In genomic region chr19:12549166-12549565, GRCm38 (mm10) we compare ENCODE assay signal across 9 mouse cellular contexts. TPM values are rescaled to one million over a fixed set of nuclear protein-coding genes. Genes with fewer than 3 reads are reported as not detected.
DNase-seq lines count a peak whose midpoint lies in the region; ATAC-seq and TF ChIP-seq lines count a peak whose summit lies in the region.
"Had no signal": no experiment of that assay in that cellular context is flagged by ENCODE, and none has a peak within 500 bp of the region (broad histone marks: within the 10 kb centered on the region; RNA-seq: fewer than 3 reads in every experiment).

No protein-coding gene starts in this region.

- peak; percentile 51 for TF ChIP-seq RAD21 in MEL (IDR thresholded peaks at IDR 0.05; ENCODE audit: low read depth, low read length)

- no peak for TF ChIP-seq EP300 in MEL (IDR thresholded peaks at IDR 0.05; ENCODE audit: low read depth in 1 of 2, low read length in 2 of 2)

- no peak overlapping the region for H3K4me3 ChIP-seq in left cerebral cortex, adult 2 months
- no peak overlapping the region for H3K4me3 ChIP-seq in MEL (ENCODE audit: control insufficient read depth in 1 of 2, insufficient read depth in 1 of 2, low read depth in 2 of 2, low read length in 2 of 2)

- no peak for DNase-seq in left cerebral cortex, adult 2 months (ENCODE audit: extremely low spot score in 1 of 2, low spot score in 2 of 2)
- no peak for DNase-seq in left cerebral cortex, adult 18-20 months (ENCODE audit: low spot score in 2 of 2)
- DNase-seq in MEL (ENCODE audit: low read depth, low spot score), result peak; percentile 43
- DNase-seq in brain, embryonic 14.5 days (ENCODE audit: low read depth), result peak; percentile 4
- peak; percentile 57 to 62 for DNase-seq in kidney, postnatal 4 days
- DNase-seq in urinary bladder, postnatal 4 days (ENCODE audit: low spot score in 2 of 2), result no peak
- DNase-seq in left cerebral cortex, adult 9 months (ENCODE audit: low spot score in 2 of 2), result no peak

- H3K4me1 ChIP-seq in MEL (ENCODE audit: control insufficient read depth in 1 of 2, insufficient read depth in 2 of 2, low read length in 2 of 2), result no peaks in the 10 kb centered on the region

- TF ChIP-seq CTCF in left cerebral cortex, adult 2 months (IDR thresholded peaks at IDR 0.05), result peak; percentile 37
- peak; percentile 21 to 54 (median 47); a peak in 5 of 6 replicates for TF ChIP-seq CTCF in MEL (IDR thresholded peaks at IDR 0.05 in 2 of 3, conservative IDR thresholded peaks at IDR 0.05 in 1 of 3; ENCODE audit: control insufficient read depth in 1 of 3, insufficient read depth in 1 of 3, low read depth in 2 of 3, low read length in 3 of 3, poor library complexity in 1 of 3, severe bottlenecking in 1 of 3)
- peak; percentile 24; the same call in 1 of the 2 replicates for TF ChIP-seq CTCF in brain, embryonic 14.5 days (IDR thresholded peaks at IDR 0.05; ENCODE audit: borderline replicate concordance, extremely low read depth, insufficient read depth, insufficient read length)

- intact Hi-C loops in left cerebral cortex, adult 2 months (cut with DNase I), result no loop called here

- no peaks in the 10 kb centered on the region for H3K9me3 ChIP-seq in MEL (replicated peaks; ENCODE audit: insufficient read depth, low read length)

- H3K27me3 ChIP-seq in MEL (ENCODE audit: control insufficient read depth in 1 of 2, insufficient read depth in 2 of 2, low read length in 2 of 2), result no peaks in the 10 kb centered on the region

- no peak for TF ChIP-seq POLR2A in MEL (IDR thresholded peaks at IDR 0.05; ENCODE audit: control insufficient read depth in 1 of 2, insufficient read depth in 1 of 2, low read depth in 1 of 2, low read length in 2 of 2, poor library complexity in 1 of 2)
- TF ChIP-seq POLR2A in brain, embryonic 14.5 days (IDR thresholded peaks at IDR 0.05; ENCODE audit: borderline replicate concordance, extremely low read depth, insufficient read depth, insufficient read length, poor library complexity, severe bottlenecking), result no peak

- no peaks in the 10 kb centered on the region for H3K79me2 ChIP-seq in MEL (ENCODE audit: control insufficient read depth, insufficient read depth, low read length, poor library complexity)

- H3K9ac ChIP-seq in MEL (ENCODE audit: control insufficient read depth, low read depth, low read length, poor library complexity, severe bottlenecking), result no peak overlapping the region

- no peak for ATAC-seq in inflammation-experienced regulatory T-cells, adult 6 months

- H3K27ac ChIP-seq in left cerebral cortex, adult 2 months, result no peak overlapping the region
- H3K27ac ChIP-seq in MEL (ENCODE audit: control insufficient read depth, low read depth, low read length), result no peak overlapping the region

- H3K36me3 ChIP-seq in MEL (ENCODE audit: control insufficient read depth in 1 of 2, insufficient read depth in 2 of 2, low read length in 2 of 2), result no peaks in the 10 kb centered on the region

TF ChIP-seq in MEL, 35 proteins besides CTCF, POLR2A, EP300 and RAD21:
- no peak for TF ChIP-seq POLR2AphosphoS2 (IDR thresholded peaks at IDR 0.05; ENCODE audit: low read length)
- TF ChIP-seq ZC3H11A (IDR thresholded peaks at IDR 0.05; ENCODE audit: low read depth, low read length), result peak; percentile 37; the same call in 1 of the 2 replicates
- TF ChIP-seq JUND (IDR thresholded peaks at IDR 0.05; ENCODE audit: low read depth, low read length), result no peak
- TF ChIP-seq MXI1 (IDR thresholded peaks at IDR 0.05; ENCODE audit: low read depth, low read length), result no peak
- TF ChIP-seq RCOR1 (IDR thresholded peaks at IDR 0.05; ENCODE audit: low read depth, low read length), result no peak
- no peak for TF ChIP-seq MEF2A (IDR thresholded peaks at IDR 0.05; ENCODE audit: extremely low read depth, insufficient replicate concordance, low read depth, low read length, poor library complexity, severe bottlenecking)
- peak; percentile 69 for TF ChIP-seq SMC3 (IDR thresholded peaks at IDR 0.05; ENCODE audit: low read depth, low read length)
- no peak for TF ChIP-seq ZMIZ1 (IDR thresholded peaks at IDR 0.05; ENCODE audit: low read depth, low read length)
TF ChIP-seq in MEL: peak in this region for 2.

RNA-seq across cellular contexts. Expression of gene Fam111a, which starts 3.6 kb away (rescaled TPM):
- total RNA-seq in left cerebral cortex, adult 2 months (2021), result 1 to 10 TPM; 1.5 to 2.2 TPM
- total RNA-seq in left cerebral cortex, adult 18-20 months (2021), result 1 to 10 TPM; 1.5 to 2.0 TPM
- 53.1 and 56.1 TPM in 2 replicates for total RNA-seq in MEL (2012; rRNA removed)
- 100 to 1,000 TPM in 1 of 2 experiments, 10 to 100 TPM in 1; 75.9 to 157 TPM for polyA plus RNA-seq in MEL (2012; ENCODE audit: insufficient read depth in 1 of 2, insufficient read length in 2 of 2, low read depth in 1 of 2, low replicate concordance in 2 of 2, missing spikeins in 1 of 2)
- 5.0 and 6.4 TPM in 2 replicates for polyA plus RNA-seq in brain, embryonic 14.5 days (2012; rRNA removed)
- 10 to 100 TPM; 38.8 to 73.2 (median 42.7) TPM for polyA plus RNA-seq in inflammation-experienced regulatory T-cells, adult 6 months (2017; shearing (Covaris generic))

RNA-seq across cellular contexts. Expression of gene Dtx4, which starts 47.9 kb away (rescaled TPM):
- 10 to 100 TPM; 36.0 to 36.3 TPM for total RNA-seq in left cerebral cortex, adult 2 months (2021)
- 10 to 100 TPM; 34.3 to 36.9 TPM for total RNA-seq in left cerebral cortex, adult 18-20 months (2021)
- total RNA-seq in MEL (2012; rRNA removed), result 2.2 and 3.6 TPM in 2 replicates
- 1 to 10 TPM in 1 of 2 experiments, not detected in 1; 8.8 TPM for polyA plus RNA-seq in MEL (2012; ENCODE audit: insufficient read depth in 1 of 2, insufficient read length in 2 of 2, low read depth in 1 of 2, low replicate concordance in 2 of 2, missing spikeins in 1 of 2)
- polyA plus RNA-seq in brain, embryonic 14.5 days (2012; rRNA removed), result 23.5 and 50.1 TPM in 2 replicates
- polyA plus RNA-seq in inflammation-experienced regulatory T-cells, adult 6 months (2017; shearing (Covaris generic)), result 10 to 100 TPM in 2 of 3 experiments, under 1 TPM in 1; 0.96 to 13.7 (median 11.0) TPM

RNA-seq across cellular contexts. Expression of gene Gm4952, which starts 50.6 kb away (rescaled TPM):
- under 1 TPM in 1 of 2 experiments, not detected in 1; 0.29 TPM for total RNA-seq in left cerebral cortex, adult 2 months (2021)
- not detected for total RNA-seq in left cerebral cortex, adult 18-20 months (2021)
- not detected in 2 replicates for total RNA-seq in MEL (2012; rRNA removed)
- polyA plus RNA-seq in MEL (2012; ENCODE audit: insufficient read depth in 1 of 2, insufficient read length in 2 of 2, low read depth in 1 of 2, low replicate concordance in 2 of 2, missing spikeins in 1 of 2), result under 1 TPM in 1 of 2 experiments, not detected in 1; 0.06 TPM
- polyA plus RNA-seq in brain, embryonic 14.5 days (2012; rRNA removed), result 0.06 and 0.07 TPM in 2 replicates
- polyA plus RNA-seq in inflammation-experienced regulatory T-cells, adult 6 months (2017; shearing (Covaris generic)), result not detected
- polyA plus RNA-seq: intestine, embryonic 14.5 days had no signal

Comparison
In these comparisons a context has a peak if more than half of its experiments do, and no peak if none do; other contexts are left out.
1. DNase-seq: peak in MEL (single experiment), brain, embryonic 14.5 days (single experiment) and kidney, postnatal 4 days (2 of 2); none in left cerebral cortex, adult 2 months (0 of 2), left cerebral cortex, adult 18-20 months (0 of 2), urinary bladder, postnatal 4 days (0 of 2) and left cerebral cortex, adult 9 months (0 of 2).
2. RNA of gene Fam111a, which starts 3.6 kb away (total RNA-seq): 53.1 to 56.1 TPM in MEL; 1.5 to 2.2 TPM in left cerebral cortex, adult 2 months and 1.5 to 2.0 TPM in left cerebral cortex, adult 18-20 months; every median in the first group is over 10 times any median in the second.
3. Peak in every context shown above with its lines, with median percentiles within 50 percentile points of each other: CTCF ChIP-seq.